Mouse (Mus musculus): ENCODE data around the gene Pde4d.
A peak's percentile ranks its signal among the peaks of the same experiment; 100 is the strongest.

Pde4d gene

DNA sequence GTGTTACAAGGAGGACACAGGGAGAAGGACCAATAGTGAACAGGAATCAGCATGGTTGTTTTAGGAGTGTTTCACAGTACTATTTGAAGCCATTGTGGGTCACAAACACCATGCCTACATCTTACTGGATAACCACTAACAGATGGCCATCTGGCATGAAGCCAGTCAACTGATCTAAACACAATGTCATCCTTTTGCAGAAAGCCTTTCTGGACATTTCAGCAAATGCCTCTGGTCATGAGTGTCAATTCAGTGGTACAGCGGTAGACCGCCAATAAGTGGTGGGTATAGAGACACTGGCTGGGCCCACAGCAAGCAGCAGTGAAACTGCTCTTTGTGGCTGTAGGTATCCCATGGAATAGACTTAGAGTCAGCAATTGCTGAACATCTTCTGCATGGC is 151.3 kb downstream of the Pde4d start:
- DNase-seq, result no peak

DNA sequence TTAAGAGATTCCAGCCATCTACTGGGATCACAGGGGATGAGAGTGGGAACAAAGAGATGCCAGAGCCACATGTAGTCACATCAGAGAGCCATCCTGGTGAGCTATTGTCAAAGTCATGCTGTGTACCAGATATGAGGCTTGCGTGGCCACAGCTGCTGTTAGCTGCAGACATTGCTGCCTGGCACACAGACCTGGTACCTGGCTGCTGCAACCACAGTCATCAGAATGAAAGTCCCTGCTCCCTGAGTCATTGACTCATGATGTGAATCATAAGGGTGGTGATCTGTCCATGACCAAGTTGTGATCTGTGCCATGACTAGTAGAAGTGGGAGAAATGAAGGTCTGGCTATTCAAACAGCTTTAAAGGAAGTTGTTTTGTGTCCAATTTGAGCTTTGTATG is 153.8 kb downstream of the Pde4d start:
- no peak for DNase-seq

DNA sequence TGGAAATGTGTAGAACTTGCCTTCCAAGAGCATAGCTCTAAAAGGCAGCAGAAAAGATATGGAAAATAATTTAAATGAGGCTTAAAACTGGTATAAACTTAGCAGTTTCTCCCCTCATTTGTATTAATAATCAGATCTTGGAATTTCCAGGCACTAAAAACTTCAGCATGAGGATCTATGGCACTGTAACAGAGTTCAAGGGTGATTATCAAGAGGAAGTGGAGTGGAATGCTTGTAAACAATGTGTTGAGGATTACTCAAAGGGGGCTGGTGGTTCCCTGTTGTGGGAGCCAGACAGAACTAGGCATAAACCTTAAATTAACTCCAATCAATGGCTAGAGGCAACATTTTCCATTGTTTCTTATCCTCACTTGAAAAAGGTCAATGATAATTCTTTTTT is 154.5 kb downstream of the Pde4d start:
- DNase-seq, result no peak

DNA sequence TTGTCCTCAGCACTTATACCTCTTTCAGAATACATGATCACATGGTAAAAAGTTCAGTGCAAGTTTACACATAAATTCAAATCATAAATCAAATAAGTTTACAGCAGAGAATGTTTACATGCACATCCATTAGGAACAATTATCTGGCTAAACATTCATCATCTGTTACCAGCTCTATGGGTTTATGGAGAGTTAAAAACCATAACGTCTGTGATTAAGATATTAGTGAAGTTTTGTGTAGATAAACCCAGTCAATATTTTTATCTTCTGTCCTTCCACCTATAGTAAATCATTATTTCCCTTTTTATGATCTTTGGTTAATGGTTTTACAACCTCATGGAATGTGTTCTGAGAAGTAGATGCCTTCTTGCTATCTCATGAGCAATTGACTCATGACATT is 168.5 kb downstream of the Pde4d start:
- DNase-seq, result no peak

DNA sequence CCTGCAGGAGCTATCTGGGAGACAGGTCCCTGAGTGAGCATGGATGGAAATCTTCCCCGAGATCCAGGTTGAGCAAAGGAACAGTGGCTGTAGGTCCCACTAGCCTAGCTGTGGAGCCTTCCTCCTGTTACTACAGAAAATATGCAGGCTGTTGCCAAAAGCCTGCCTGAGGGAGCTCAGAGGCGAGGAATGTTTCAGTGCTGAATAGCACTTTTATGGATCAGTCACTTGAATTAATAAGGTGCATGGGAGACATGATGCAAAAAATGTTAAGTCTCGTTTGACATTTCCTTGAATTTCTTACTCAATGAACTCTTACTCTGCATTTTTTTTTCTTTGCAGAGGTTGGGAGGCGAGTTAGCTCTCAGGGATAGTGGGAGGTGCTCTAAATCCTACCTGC is 172.9 kb downstream of the Pde4d start:
- no peak for DNase-seq

DNA sequence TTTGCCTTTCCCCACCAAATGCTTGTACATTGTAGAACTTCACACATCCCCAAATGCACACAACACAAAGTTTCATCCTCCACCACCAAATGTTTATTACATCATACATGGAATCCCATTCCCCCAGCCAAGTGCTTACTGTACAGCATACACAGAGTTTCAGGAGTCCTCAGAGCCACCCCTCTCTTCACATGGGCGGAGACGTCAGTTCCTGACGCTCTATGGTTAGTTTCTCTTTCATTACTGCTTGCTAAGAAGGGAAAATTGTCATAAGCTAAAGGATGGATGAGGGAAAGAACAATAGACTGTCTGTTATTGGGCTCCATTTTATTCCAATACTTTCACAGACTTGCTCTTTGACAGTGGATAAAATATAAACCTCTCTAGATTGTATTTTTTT is 174.2 kb downstream of the Pde4d start:
- no peak for DNase-seq

DNA sequence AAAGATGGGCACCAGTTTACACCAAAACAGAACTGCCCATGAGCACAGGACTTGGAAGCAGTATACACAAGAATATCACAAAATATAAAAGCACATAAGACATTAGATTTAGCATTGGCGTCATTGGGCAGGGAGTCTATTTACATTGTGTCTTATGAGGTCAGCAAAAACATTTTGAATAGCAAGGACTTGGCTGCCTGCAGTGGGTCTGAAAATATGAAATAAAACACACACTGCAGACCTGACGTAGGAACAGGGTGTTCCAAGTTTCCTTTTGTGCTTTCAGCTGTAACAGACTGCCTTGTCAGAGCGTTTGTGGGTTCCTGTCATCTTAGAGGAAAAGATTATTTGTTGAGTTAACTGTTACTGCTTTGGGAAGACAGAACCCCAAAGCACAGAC is 176.4 kb downstream of the Pde4d start:
- no peak for DNase-seq

DNA sequence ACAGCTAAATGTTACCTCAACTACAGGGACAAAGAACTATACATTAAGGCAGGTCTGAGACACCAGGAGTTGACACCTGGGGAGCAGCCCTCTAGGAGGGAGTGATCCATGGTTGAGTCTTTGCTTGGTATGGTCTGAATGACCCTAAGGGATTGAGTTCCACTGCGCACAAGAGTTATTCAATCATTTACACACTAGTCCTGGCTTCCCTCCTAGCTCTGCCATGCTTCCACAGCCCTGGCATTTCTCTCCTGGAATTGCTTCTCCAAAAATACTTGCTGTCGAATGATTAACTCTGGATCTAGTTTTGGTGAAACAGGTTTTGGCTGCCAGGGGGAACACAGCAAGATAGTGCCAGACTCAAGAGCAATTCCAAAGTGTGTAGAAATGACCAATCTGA is 178.8 kb downstream of the Pde4d start:
- DNase-seq, result peak; percentile 84

DNA sequence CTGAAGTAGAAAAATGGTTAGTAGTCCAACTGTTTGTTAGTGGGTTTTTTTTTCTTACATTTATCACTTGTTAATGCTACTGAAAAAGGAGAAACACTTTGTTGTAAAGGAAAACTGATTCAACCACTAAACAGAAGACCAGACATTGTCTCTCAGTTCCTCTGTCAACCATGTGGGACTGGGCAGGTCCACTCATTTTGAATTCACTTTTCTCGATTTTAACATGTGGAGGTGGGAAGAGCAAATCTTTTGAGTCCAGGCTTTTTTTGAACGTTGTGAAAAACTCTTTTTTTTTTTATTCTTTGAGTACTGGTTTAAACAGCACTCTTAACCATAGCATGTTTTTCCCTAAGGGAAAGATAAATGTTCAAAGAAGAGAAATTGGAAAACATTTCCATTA is 180.8 kb downstream of the Pde4d start:
- no peak for DNase-seq

DNA sequence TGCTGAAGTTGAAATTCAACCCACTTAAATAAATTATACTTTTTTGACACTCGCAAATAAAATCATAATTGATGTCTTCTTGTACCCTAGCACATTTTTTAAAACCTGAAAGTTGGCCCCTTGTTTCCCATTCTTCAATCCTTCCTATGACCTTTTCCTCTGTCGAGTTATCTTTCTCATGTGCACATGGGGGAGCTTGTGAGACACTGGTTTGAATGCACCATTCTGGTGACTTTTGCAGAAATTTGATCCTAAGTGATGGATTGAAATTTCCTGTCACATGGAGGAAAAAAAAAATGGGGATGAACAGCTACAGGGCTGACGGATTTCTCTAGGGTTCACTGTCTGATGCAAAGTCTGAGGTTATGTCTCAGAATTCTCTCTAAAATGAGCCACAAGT is 181.5 kb downstream of the Pde4d start:
- no peak for DNase-seq

DNA sequence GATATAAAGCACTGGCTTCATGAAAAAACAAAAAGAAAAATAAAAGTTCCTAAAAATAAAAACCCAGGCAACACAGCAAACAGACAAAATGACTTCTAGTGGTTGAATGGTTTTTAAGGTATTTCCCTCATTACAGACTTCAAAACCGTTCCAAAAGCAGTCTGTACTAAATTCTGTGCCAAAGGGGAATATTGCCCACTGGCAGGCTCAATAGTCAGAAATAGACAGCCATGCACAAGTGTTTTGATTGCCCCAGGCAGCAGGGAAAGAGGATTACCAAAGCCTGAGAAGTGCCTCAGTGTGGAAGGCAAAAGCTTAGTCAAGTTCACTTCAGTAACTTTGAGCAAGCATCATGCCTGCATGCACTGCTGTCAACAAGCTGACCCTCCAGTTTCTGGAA is 186.8 kb downstream of the Pde4d start:
- DNase-seq, result no peak

DNA sequence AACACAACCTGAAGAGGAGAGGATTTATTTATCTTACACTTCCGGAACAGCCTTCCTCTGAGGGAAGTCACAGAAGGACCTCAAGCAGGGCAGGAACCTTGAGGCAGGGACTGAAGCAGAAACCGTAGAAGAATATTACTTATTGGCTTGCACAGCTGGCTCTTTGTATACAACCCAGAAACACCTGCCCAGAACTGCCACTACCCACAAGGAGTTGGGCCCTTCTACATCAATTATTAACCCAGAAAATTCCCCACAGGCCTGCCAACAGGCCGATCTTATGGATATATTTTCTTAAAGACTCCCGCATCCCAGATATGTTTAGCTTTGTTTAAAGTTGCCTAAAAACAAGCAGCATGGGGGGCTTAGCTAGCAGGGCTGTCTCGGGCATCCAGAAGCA is 192.5 kb downstream of the Pde4d start:
- no peak for DNase-seq

DNA sequence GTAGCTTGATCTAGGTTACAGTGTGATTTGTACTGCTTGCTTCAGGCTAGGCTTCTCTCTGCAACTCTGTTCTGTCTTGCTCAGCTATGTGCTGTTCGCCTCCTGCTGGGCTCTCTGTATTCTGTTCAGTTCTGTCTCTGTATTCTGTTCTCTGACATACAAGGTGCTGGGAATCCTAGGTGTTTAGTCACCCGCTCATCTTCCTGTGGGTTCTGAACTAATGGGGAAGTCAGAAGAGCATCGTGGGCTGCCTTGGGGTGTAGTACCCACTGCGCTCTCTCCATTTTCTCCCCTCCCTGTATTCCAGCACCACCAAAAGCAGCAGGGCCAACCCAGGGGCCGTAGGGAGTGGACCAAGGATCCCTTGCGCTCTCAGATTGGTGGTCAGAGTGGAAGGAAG is 197.1 kb downstream of the Pde4d start:
- no peak for DNase-seq

DNA sequence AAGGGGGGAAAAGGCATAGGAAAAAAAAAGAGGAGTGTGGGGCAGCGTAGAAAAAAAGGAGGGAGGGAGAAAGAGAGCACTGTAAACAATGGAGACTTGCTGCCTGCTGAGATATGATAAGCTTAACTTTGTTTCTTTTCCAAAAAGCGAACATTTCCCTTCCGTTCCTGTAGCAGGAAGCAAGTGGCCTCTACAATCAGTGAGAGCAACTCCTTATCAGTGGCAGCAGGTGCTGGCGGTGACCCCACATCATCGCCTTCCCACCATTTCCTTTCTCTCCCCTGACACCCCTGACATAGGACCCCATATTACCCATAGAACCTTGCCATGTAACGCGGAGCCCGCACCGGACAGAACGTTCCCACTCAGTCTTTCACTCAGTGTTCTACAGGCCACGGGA is 197.5 kb downstream of the Pde4d start:
- no peak for DNase-seq

DNA sequence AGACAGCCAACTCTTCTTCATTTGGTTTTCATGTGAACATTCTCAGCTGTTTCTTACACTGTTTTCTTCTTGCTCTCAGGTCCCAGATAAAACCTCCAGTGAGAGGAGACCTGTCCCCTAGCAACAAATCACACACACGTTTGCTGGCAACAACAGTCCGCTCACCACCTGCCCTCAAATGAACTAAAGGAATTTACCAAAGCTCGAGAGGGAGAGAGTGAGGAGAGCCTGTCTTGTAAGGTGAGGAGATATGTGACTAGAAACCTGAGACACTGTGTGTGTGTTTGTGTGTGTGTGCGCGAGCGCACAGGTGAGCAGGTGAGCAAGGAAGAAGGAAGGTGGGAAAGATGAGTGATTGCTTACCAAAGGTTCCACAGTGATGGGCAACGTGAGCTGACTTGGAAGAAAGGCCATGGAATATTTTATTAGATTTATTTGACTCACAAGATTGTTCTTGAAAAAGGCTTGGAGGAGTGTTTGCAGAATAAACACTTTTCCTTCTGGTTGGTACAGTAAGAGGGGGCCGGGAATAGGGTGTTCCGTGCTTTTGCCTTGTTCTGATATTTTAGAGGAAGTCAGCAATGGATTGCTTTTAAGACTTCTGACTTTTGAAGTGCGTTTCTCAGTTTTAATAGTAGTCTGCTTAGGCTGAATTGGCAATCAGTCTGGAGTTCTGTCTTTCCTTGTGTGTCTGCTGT is 204.4 kb downstream of the Pde4d start:
- DNase-seq, result no peak

DNA sequence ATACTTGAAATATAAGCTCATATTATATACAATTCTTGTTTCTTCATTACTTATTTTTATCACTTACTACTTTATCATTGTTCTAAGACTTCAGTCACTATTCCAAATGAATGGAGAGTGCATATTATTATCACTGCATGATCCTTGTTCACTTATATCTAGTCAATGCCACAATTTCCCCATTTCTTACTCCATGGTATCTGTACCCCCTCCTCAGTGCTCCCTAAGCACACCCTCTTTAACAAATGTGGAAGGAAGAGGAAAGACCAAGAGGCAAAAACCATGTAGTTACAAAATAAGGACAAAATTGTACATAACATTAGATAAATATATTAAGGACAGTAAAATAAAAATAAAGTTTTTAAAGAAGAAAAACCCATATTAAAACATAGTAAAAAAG is 216.8 kb downstream of the Pde4d start:
- no peak for DNase-seq

DNA sequence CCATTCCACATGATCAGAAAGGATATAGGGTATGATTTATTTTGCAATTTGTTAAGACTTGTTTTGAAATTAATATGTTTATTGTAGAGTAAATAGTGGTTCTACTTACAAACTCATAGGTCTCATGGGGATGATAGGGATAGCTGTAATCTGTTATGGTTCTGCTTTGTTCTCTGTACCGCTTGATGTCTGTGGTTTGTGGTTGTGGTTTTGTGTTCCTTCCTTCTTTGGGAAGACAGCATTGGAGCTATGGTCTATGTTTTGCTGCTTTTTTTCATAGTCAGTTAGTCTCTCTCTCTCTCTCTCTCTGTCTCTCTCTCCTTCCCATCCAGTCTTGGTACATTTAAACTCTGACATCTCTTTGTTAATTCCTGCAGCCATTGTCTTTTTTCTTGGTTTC is 217.3 kb downstream of the Pde4d start:
- no peak for DNase-seq

DNA sequence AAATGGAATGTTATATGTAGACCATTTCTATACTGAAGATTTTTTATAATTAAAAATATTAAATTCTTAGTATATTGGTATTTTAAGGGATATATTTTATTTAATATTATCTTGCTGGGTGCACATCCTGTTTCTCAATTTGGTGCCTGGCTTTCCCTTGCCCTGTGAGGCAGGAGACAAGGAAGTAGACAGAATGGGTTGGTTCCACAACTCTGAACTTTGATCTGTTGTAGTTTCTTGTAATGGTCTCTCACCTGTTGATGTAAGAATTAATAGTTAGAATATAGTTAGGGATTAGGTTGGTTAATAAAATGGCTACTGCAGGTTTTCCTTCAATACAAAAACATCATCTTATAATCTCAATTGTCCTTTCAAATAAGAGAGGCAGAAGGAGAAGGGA is 227.3 kb downstream of the Pde4d start:
- DNase-seq, result no peak

DNA sequence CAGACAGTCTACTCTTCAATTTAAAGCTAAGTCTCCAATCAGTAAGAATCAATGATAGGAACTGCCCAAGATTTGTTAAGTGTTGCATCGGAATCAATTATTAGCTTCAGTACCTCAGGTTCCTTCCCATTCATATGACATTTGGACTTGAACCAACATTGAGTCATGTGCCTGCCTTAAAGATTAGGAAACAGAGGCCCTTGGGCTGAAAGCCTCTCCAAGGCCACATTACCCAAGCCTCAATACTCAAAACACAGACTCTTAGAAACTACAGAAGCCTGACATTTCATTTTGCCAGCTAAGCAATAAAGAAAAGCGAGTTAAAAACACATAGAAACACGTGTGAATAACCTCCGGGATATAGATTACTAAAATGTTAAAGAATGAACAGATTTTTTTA is 233.3 kb downstream of the Pde4d start:
- DNase-seq, result no peak

DNA sequence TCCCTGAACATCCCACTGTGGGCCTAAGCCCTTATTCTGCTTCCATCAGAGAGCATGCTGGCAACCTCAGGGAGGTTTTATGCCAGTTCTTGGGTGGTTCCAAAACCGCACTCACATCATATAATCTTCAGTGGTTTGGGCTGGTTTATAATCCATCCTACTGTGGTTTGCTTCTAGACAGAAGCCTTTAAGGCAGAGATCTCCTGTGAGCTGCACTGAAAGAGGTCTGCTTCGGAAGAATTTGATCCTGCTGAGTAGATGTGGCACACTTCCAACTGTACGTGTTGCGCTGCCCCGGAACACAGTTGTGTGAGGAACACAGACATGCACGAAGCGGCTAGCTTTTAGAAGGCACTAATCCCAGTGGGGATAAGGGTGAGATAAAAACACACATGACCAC is 236.1 kb downstream of the Pde4d start:
- no peak for DNase-seq

DNA sequence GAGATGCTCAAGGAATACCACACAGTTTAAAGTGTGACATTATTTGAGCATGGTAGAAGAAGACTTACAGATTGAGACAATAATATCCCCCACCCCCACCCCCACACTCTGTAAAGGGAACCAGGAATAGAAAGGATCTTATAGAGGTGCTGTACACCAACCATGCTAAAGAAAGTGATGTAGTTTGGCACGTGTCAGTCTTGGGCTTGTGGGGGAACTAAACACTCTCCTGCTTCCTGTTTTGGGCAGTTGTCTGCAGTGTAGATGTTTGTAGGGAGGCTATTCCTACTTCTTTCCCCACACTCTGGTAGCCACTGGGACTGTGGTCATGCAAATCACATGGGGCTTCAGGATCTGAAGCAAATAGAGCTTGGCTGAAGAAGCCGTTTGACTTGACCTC is 236.5 kb downstream of the Pde4d start:
- DNase-seq, result no peak

DNA sequence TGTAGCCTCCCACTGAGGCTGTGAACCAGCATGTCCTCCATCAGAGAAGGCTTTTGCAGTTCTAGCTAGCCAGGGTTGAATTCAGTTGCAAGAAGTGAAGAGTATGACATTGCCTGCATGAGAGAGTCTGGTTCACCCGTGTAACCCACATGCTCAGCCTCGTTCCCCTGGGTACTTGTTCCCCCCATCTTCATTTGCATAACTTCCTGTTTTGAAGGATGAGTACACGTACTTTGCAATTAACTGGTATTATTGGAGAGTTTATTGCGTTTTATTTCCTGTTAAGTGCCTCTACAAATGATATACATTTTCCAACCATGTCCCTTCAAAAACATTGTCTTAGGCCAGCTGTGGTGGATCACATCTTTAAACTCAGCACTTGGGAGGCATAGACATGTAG is 237.1 kb downstream of the Pde4d start:
- DNase-seq, result no peak

DNA sequence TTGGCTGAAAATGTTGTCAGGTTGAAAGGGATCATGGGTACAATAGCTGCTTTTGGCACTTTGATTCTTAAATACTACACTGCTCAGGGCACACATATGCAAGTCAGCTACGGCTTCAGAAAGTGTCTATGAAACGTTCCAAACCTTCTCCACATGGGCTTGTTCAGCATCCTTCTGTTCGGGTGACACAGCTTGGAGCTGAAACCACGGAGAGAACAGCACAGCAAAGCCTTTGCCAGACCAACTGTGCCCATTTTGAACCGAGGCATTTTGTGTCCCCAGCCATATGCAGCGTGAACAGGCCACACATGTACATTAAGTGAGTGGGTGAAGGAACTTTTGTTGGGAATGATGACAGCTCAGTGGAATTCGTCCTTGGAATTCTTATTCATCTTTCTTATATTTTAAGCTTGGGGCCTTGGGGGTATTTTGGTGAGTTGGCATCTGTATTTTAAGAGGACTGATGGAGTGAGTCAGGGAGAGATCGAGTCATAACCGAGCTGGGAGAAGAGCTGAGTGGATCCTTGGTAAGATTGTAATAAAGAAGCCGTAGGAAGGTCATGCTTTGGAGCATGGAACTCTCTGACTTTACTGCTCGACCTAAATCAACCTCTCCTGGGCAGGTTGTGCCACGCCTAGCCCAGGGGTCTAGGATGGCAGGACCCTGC is 243.3 kb downstream of the Pde4d start:
- DNase-seq, result no peak

DNA sequence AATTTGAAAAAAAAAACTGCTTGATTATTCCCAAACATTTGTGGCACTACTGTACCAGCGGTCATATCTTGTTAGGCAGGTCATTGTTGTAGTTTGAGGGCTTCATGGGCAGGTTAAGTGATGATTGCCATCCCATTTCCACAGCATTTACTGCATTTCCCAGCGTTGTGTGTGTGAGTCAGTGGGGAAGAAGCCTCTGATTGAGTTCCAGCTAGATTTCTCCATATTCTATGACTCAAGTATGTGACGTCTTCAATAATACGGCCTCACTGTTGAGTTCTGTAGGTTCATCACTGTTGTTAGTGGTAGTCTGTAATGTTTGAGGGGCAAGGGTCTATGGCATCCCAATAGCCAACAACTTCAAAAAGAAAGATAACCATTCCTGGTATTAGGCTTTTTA is 255.7 kb downstream of the Pde4d start:
- DNase-seq, result no peak

DNA sequence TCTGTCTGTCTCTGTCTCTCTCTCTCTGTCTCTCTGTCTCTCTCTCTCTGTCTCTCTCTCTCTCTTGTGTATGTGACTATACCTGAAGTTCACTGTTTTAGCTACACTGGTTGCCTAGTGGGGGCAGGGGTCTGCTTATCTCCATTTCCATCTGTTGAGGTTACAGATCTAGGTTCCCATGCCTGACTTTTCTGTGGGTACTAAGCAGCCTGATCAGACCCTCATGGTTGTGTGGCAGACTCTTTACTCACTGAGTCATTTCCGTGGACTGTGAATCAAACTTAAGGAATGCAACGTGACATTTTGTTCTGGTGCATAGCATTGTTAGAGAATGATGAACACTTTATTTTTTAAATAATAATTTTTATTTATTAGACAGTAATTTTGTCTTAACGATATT is 264.3 kb downstream of the Pde4d start:
- DNase-seq, result no peak
